Mouse (Mus musculus) cerebellum, adult 2 months (tissue): ENCODE data around the gene Abi3bp. TPM values are rescaled to one million over a fixed set of nuclear protein-coding genes. Genes with fewer than 3 reads are reported as not detected.

Experiments used
- DNase-seq, 2 experiments: peaks; one replicate each; pipeline ENCODE4 v3.0.0; 2021
- H3K27ac ChIP-seq: fragments of 200-500 bp; 2 replicates; pipeline ENCODE4 v1.5.1; 2012; ENCODE audit warnings: low read length, control low read depth, inconsistent platforms; ENCODE audit not compliant: insufficient read depth
- H3K27me3 ChIP-seq: fragments of 200-500 bp; 2 replicates; pipeline ENCODE4 v1.6.1; 2012; ENCODE audit warnings: inconsistent platforms, mild to moderate bottlenecking, low read length, moderate library complexity; ENCODE audit not compliant: control insufficient read depth, insufficient read depth
- H3K4me1 ChIP-seq: fragments of 200-500 bp; 2 replicates; pipeline ENCODE4 v1.6.1; 2011; ENCODE audit warnings: low read length; ENCODE audit not compliant: control insufficient read depth, insufficient read depth
- H3K4me3 ChIP-seq: fragments of 200-500 bp; replicated peaks from 2 replicates; pipeline ENCODE3; 2011; ENCODE audit warnings: mild to moderate bottlenecking, low read depth, low read length, control low read depth; ENCODE audit not compliant: insufficient read depth
- CTCF ChIP-seq: fragments of 200-500 bp; IDR thresholded peaks from 2 replicates; pipeline ENCODE4 v1.5.1; 2011; ENCODE audit warnings: low read depth, mild to moderate bottlenecking, control low read depth, low read length, moderate library complexity, borderline replicate concordance; ENCODE audit not compliant: insufficient read depth
- POLR2A ChIP-seq: fragments of 200-500 bp; IDR thresholded peaks from 2 replicates; pipeline ENCODE4 v1.6.1; 2011; ENCODE audit warnings: low read length, control low read depth, borderline replicate concordance; ENCODE audit not compliant: insufficient read depth
- WGBS: fragments of 180-500 bp; shearing (Covaris S2); methylation state at CpG from one replicate; pipeline ENCODE4 v1.1.7; 2018; 5-methylcytosine and 5-hydroxymethylcytosine counted together
- polyA plus RNA-seq: library from polyadenylated mRNA; depleted of rRNA; stranded (reverse); fragments of >200 nt; gene quantifications from 2 replicates; pipeline ENCODE4 v1.2.3, GENCODE M21; 2012

The Abi3bp gene
- polyA plus RNA-seq, 1 experiment: 4.4 TPM

DNA sequence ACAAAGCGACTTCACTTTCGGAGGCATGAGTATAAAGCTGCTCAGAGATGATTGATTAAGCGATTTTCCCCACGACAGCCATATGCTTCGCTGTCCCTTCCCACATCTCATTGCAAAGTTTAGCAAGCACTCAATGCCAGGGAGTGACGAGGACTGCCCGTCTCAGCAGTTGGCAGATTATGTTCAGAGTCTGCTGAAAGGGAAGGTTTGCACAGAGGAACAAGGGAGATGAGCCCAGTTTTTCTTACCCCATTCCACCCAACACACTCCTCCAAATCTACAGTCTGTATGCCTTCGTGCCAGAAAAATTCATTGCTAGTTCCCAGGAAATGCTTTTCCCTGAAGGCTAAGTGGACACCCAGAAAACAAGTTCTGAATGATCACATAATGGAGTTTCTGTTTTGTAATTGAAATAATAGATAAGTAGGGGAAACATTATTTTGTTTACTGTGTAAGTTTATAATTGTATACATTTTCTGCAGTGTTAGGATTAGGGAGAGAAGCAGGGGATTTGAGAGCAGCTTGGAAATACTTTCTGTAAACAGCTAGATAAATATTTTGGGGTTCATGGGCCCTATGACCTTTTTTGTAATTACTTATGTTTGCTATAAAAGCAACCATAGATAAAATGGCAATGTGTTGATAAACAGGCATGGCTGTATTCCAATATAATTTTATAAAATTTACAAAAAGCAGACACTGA lies 19.5 kb upstream of the Abi3bp start:
- no peaks in the 10 kb centered on the region for H3K4me1 ChIP-seq
- no peak for DNase-seq
- WGBS: 25% methylated on average over 8 of the region's 8 CpGs
- H3K4me3 ChIP-seq: no peak overlapping the region
- no peaks in the 10 kb centered on the region for H3K27me3 ChIP-seq
- H3K27ac ChIP-seq: no peak overlapping the region
- TF ChIP-seq CTCF (no peak), POLR2A (no peak)

DNA sequence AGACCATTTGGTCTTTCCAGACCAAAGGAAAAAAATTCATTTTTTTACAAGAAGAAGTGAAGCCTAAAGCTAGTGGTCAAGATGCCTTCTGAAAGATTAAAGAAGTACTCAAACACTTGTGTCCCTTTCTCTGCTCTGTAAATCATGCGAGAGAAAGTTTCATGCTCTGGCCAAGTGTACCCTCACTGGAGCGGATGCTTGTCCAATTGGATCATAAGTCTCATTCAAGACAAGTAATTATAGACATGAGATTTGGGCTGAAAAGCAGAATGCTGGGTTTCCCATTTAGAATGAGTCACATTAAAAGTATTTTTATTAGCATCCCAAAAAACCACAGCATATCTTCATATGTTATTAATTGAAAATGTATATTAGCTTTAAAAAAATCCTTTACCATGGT lies 4.5 kb upstream of the Abi3bp start:
- no peak for TF ChIP-seq CTCF
- TF ChIP-seq POLR2A: no peak
- Histone ChIP-seq H3K4me1 (no peaks in the 10 kb centered on the region), H3K27me3 (no peaks in the 10 kb centered on the region), H3K4me3 (no peak overlapping the region), H3K27ac (no peak overlapping the region)
- DNase-seq: no peak
- WGBS: 86% methylated on average over 2 of the region's 2 CpGs

DNA sequence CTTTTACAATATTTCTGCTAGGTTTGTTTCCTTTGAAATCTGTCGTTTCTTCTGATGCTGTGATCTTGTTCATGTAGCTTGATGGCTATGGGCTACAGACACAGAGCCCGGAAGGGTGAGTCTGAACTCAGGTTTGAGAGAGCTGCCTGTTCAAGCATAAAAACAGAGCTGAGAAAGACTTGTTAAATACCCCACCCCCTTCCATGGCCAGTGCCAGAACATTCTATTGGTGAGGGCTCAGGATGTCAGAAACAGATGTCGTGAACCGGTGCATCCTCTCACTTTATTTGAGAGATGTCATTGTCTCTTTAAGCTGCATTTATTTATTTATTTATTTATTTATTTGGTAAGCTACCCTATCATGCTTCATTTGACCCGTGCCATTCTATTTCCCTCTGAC lies 2.0 kb upstream of the Abi3bp start:
- Histone ChIP-seq H3K27ac (no peak overlapping the region), H3K4me1 (no peaks in the 10 kb centered on the region), H3K4me3 (no peak overlapping the region), H3K27me3 (no peaks in the 10 kb centered on the region)
- TF ChIP-seq CTCF (no peak), POLR2A (no peak)
- WGBS: 10% methylated on average over 5 of the region's 5 CpGs
- DNase-seq: no peak

DNA sequence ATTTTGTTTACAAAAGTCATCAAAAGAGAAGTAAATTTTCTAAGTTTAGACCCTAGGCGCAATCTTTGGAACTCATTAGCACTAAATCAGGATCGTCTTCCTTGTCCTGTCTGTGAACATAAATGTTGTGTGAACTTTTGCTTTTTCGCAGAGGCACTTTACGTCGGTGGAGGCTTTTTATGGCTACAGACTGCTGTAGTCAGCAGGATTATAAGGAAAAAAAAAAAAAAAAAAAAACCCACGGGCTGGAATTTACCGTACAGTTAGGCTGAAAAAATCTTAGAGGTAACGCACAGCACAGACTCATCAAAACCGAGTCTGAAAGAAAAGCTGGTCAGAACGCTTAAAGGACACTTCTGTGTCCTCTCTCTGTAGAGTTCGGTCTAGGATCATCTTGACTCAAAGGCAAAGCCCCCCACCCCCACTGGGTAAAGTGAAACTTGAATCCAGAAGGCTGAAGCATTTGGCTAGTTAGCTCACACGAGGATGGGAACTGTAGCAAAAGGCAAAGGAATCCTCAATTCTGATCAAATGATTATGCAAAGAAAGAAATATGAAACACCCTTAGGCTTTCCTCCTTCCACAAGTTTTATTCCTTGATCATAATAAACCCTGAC lies 1.0 kb downstream of the Abi3bp start:
- Histone ChIP-seq H3K27ac (no peak overlapping the region), H3K4me1 (no peaks in the 10 kb centered on the region), H3K4me3 (no peak overlapping the region), H3K27me3 (no peaks in the 10 kb centered on the region)
- DNase-seq: no peak
- TF ChIP-seq POLR2A (no peak), CTCF (no peak)
- WGBS: 66% methylated on average over 12 of the region's 12 CpGs

DNA sequence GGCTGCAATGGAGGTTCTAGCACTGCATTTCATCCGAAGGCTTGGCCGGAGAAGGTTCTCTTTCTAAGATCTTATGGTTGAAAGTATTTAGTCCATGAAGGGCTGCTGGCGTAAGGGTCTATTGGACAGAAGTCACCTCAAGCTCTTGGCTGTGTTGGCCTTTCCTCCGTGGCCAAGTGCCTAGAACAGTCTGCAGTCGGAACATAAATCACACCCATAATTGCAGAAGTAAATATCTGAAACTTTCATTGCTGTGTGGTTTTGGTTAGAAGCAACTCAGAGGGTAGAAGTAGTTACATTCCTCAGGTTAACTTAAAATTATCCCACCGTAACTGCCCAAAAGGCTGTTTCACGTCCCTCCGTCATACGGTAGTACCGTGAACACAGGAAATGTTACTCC lies 5.8 kb downstream of the Abi3bp start:
- no peak for DNase-seq
- H3K4me3 ChIP-seq: no peak overlapping the region
- WGBS: 62% methylated on average over 10 of the region's 10 CpGs
- TF ChIP-seq POLR2A: no peak
- no peak for TF ChIP-seq CTCF
- H3K27ac ChIP-seq: no peak overlapping the region
- H3K27me3 ChIP-seq: no peaks in the 10 kb centered on the region
- no peaks in the 10 kb centered on the region for H3K4me1 ChIP-seq

DNA sequence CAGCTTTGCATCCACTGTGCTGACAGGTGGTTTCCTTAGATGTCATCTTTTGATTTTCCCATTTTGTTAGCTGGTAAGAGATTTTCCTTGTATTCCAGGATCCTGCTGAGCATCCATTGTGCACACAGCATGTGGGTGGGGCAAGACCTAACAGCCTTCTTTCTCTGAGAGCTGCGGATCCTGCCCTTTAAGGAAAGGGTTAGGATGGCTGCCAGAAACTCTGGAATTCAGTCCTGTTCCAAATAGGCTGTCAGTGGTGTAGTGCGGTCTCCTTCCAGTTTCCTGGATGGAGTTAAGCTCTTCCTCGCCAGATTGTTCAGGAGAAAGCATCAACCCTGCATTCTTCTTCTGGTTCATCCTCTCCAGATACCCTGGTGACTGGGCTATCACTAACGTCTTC lies 8.8 kb downstream of the Abi3bp start:
- no peak for TF ChIP-seq CTCF
- no peak for TF ChIP-seq POLR2A
- WGBS: 4% methylated on average over 4 of the region's 4 CpGs
- Histone ChIP-seq H3K4me1 (no peaks in the 10 kb centered on the region), H3K27ac (no peak overlapping the region), H3K27me3 (no peaks in the 10 kb centered on the region), H3K4me3 (no peak overlapping the region)
- DNase-seq: peak; percentile 25 to 63

DNA sequence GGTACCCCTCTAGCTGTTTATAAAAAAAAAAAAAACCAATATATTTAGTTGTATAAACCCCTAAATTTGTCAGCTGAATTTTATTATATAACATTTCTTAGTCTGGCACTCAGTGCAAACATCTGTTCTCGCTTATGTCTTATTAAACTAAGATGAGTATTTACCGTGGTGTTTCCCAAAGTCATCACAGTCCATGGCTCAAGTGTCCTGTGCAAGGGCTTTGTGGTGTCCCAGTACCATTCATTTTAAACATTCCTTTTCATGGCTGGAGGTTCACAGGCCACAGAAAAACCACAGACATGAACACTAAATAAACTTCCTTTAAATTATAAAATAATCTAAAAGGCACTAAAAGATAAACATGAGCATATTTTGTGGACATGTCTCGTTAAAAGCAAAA lies 13.2 kb downstream of the Abi3bp start:
- WGBS: 88% methylated on average over 3 of the region's 3 CpGs
- H3K27me3 ChIP-seq: no peaks in the 10 kb centered on the region
- TF ChIP-seq CTCF (no peak), POLR2A (no peak)
- H3K27ac ChIP-seq: no peak overlapping the region
- no peak overlapping the region for H3K4me3 ChIP-seq
- DNase-seq: no peak
- no peaks in the 10 kb centered on the region for H3K4me1 ChIP-seq

DNA sequence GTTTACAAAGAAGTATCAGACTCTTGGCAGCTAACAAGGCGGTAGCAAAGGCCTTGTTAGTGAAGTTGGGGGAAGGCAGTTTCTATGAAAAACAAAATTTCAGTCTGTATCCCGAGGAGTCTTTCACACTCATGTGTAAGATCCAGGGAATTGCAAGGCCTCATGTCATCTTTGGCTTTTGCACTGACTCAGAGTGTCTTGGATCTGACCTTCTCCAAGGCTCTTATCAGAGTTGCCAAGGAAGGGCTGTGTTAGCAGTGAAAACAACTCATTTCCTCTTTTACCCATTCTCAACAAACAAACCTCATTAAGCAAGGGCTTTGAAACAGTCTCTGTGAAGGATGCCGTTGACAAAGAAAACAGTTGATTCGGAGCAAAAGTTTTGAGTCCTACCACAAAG lies 17.6 kb downstream of the Abi3bp start:
- TF ChIP-seq CTCF: no peak
- no peak for TF ChIP-seq POLR2A
- H3K27me3 ChIP-seq: no peaks in the 10 kb centered on the region
- 87% methylated on average over 4 of the region's 4 CpGs for WGBS
- H3K4me3 ChIP-seq: no peak overlapping the region
- no peak for DNase-seq
- H3K4me1 ChIP-seq: no peaks in the 10 kb centered on the region
- H3K27ac ChIP-seq: no peak overlapping the region
